Mouse (Mus musculus) adrenal gland, postnatal 14 days (tissue): ENCODE results near the gene Cd53. TPM values are rescaled to one million over a fixed set of nuclear protein-coding genes. Genes with fewer than 3 reads are reported as not detected.
A peak's percentile ranks its signal among the peaks of the same experiment; 100 is the strongest.

ENCODE experiments used
- DNase-seq: peaks from one replicate; pipeline ENCODE4 v3.0.0; 2021; ENCODE audit warnings: mixed read lengths
- long read RNA-seq, 2 experiments: library from polyadenylated mRNA; stranded (forward); transcript quantifications; one replicate each; pipeline ENCODE4 v2.0.0; 2021
- total RNA-seq: library from RNA; stranded (reverse); gene quantifications from 2 replicates; pipeline ENCODE4 v1.2.3, GENCODE M21; 2021

Cd53 gene
- total RNA-seq, result 5.7 and 26.2 TPM in 2 replicates
- long read RNA-seq, experiment 1, partial matches to known transcripts, result 0 of 1 reads
- long read RNA-seq, experiment 1, other reads (novel, unspliced or antisense), result 0 of 1 reads
- long read RNA-seq, experiment 2, result 0 reads

- no peak for DNase-seq
These were observed at the start of gene Cd53 for GRCm38 (mm10) chr3:106789930-106790329. Gene Cd53 (minus strand): TSS chr3:106790149.

DNA sequence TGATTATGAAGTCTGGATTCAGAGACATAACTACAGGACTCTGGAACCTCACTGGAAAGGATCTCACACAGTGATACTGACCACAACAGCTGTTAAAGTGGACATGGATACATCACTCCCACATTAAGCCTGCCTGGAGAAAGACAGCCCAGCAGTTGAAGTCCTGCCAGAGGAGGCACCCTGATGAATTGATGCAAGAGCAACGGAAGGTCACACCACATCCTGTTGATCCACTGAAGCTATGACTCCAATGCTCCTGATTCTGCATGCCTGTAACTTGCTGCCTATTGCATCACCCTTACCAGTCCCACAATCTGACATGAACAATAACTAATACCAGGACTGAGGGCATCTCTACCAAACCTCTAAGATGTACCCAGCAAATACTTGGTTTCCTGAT is 42.2 kb upstream of the Cd53 start:
- DNase-seq, result peak; percentile 23

GRCm38 (mm10) chr3:106826187-106826586 is 36.2 kb upstream of the Cd53 start, which contains the start of gene Olfr266:
Gene Olfr266 (minus strand): TSS chr3:106826287.
- DNase-seq, result no peak

- no peak for DNase-seq
These were observed 27.7 kb upstream of the Cd53 start for GRCm38 (mm10) chr3:106817676-106818075.

DNA sequence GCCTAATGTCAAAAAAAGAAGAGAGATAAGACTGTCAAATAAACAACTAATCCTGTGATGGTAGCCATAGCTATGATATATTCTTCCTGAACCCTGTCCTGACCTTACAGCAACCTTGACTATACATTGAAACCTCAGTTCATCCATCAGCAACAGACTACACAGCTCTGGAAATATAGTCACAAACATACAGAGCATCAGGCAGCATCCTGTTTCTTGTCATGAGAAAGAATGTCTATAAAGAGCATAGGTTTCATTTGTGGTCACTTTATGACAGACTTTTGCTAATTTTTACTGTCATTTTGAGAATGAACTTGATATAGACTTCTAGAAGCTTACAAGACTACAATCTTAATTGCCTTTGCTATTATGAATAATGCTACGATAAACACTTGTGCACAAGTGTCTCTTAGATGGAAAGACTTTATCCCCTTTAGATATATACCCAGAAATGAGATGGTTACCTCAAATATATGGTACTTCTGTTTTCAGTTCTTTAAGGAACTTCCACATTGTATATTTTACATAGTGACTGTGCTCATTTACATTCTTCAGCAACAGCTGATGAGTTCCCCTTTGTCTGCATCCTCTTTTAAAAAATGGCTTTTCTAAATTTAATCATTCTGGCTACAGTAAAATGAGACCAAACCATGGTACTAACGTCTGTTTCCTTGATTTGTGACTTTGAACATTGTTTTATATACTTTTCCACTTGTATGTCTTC is 19.2 kb upstream of the Cd53 start:
- no peak for DNase-seq

- DNase-seq, result no peak
These were observed 8.1 kb upstream of the Cd53 start for GRCm38 (mm10) chr3:106798079-106798478.

- DNase-seq, result no peak
These were observed 1.5 kb downstream of the Cd53 start for GRCm38 (mm10) chr3:106788440-106788887.

DNA sequence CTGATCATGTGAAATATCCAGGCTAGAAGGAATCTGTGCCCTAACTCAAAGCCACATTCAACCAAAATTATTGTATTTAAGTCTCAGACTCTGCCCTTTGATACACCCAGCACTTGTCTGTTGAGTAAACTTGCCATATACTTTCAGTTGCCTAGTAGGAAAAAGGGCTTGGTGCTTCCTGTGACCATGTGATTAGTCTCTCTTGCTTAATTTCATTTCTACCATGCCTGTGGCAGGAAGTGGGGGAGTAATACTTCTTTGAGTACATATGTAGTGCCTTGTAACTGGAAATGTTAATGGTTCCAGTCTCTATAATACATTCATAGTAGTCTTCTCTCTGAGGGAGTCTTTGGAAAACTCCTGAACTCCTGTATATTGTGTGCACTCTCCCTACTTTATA is 2.0 kb downstream of the Cd53 start:
- no peak for DNase-seq

- DNase-seq, result no peak
These were observed 4.8 kb downstream of the Cd53 start for GRCm38 (mm10) chr3:106785130-106785529.

- no peak for DNase-seq
These were observed 18.1 kb downstream of the Cd53 start for GRCm38 (mm10) chr3:106771834-106772233.

- DNase-seq, result no peak
These were observed 34.1 kb downstream of the Cd53 start for GRCm38 (mm10) chr3:106755898-106756297.

DNA sequence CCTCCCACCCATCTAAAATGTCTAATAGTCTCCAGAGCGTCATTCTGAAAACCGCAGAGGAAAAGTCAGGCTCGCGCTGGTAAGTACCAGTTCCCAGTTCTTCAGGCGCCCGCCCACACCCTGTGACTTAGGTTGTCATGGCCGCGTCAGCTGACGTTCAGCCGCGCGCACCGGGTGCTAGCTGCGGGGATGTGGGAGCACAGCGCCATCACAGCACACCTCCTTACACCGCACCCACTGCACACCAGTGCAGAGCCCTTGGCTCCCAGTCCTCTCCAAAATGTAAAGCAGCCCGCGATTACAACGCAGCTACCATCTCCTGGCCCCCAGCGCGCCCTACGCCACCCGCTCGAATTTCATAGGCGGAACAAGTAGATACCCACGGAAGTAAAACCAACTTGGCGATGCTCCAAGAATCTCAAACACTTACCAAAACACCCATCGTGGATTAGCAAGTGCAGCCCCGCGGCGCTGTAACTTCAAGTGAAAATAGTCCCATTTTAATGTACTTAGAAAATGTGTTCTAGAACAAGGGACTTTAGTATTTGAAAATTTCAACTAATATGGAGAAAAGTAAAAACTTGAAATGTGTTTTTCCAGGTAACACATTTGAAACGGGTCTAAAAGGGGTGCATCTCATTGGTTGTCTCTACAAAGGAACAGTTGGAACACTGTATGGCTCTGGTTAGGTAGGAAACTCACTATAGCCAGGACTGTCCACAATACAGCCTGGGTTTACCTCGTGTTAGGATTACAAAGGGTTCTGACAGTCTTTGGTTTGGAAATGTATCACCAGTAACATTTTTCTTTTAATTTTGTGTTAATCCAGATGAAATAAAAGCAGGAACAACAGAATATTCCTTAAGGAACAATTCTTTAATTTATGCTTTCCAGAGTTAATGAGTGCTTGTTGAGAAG is 67.7 kb downstream of the Cd53 start:
- peak; percentile 90 for DNase-seq

DNA sequence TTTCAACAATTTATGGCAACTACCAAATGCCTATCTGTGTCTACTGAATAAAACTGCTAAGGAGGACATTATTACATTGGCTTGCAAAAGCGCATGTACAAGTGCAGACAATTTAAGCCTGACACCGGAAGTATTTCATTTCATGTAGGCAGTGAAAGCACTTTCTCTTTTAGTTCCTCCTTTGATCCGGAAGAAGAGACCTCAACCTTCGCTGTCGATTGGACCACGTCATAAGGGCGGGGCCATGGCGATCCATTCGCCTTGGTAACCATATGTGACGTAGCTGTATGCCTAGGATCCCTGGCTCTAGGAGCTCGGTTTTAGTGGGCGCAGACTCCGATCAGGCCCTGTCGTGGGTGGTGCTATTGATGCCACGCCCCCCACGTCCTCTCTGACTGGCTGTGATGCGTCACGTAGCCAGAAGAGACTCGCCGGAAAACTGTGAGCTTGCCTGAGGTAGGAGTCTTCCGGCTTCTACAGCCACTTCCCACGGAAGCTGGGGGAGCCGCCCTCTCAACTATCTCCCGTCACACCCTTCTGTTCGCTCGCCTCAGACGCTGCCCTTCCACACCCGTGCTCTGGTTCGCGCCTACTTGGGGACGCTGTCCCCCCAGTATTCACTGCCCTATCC is 68.4 kb downstream of the Cd53 start:
- peak; percentile 97 for DNase-seq

Other genes starting within 250 kb of the Cd53 start
- gene Dram2, start 242.4 kb downstream of the Cd53 start, total RNA-seq, result 81.6 and 88.9 TPM in 2 replicates
- 37.8 and 41.3 TPM in 2 replicates for gene Cept1, start 242.3 kb downstream of the Cd53 start, total RNA-seq
- 19.4 and 20.0 TPM in 2 replicates for gene Lrif1, start 105.2 kb downstream of the Cd53 start, total RNA-seq
- gene Olfr266, start 36.1 kb upstream of the Cd53 start, total RNA-seq, result not detected in 2 replicates
- gene Kcna3, start 246.0 kb upstream of the Cd53 start, total RNA-seq, result 0.74 and 2.9 TPM in 2 replicates